Mouse (Mus musculus) heart, embryonic 11.5 days (tissue): ENCODE data around the gene Ccdc57. TPM values are rescaled to one million over a fixed set of nuclear protein-coding genes. Genes with fewer than 3 reads are reported as not detected.

Experiments used
- ATAC-seq: fragments of 200-750 bp; cut with Nextera tagmentation; replicated peaks from 2 replicates; pipeline ENCODE4 v1.8.0; 2017; ENCODE audit warnings: moderate library complexity; ENCODE audit not compliant: insufficient number of reproducible peaks, low FRiP score, low TSS enrichment
- H3K27ac ChIP-seq: fragments of 300-500 bp; sonication (generic); 2 replicates; pipeline ENCODE4 v1.5.1; 2014; ENCODE audit warnings: mild to moderate bottlenecking, low read depth, low read length
- H3K27me3 ChIP-seq: fragments of 300-500 bp; sonication (generic); 2 replicates; pipeline ENCODE4 v1.6.1; 2014; ENCODE audit warnings: mild to moderate bottlenecking, low read length, mixed read lengths; ENCODE audit not compliant: control insufficient read depth, insufficient read depth
- H3K36me3 ChIP-seq: fragments of 300-500 bp; sonication (generic); 2 replicates; pipeline ENCODE4 v1.6.1; 2014; ENCODE audit warnings: mild to moderate bottlenecking, low read length, moderate library complexity, mixed read lengths; ENCODE audit not compliant: control insufficient read depth, insufficient read depth
- H3K4me1 ChIP-seq: fragments of 300-500 bp; sonication (generic); 2 replicates; pipeline ENCODE4 v1.6.1; 2014; ENCODE audit warnings: low read length; ENCODE audit not compliant: control insufficient read depth, insufficient read depth
- H3K4me2 ChIP-seq: fragments of 300-500 bp; sonication (generic); 2 replicates; pipeline ENCODE4 v1.6.1; 2014; ENCODE audit warnings: mild to moderate bottlenecking, moderate library complexity
- H3K4me3 ChIP-seq: fragments of 300-500 bp; sonication (generic); 2 replicates; pipeline ENCODE4 v1.5.1; 2014; ENCODE audit warnings: low read depth, low read length
- H3K9ac ChIP-seq: fragments of 300-500 bp; sonication (generic); 2 replicates; pipeline ENCODE4 v1.6.1; 2014; ENCODE audit warnings: mild to moderate bottlenecking, low read depth, low read length, moderate library complexity
- H3K9me3 ChIP-seq: fragments of 300-500 bp; sonication (generic); replicated peaks from 2 replicates; pipeline ENCODE4 v1.6.1; 2016; ENCODE audit warnings: low read length; ENCODE audit not compliant: control insufficient read depth
- WGBS: fragments of 180-500 bp; shearing (Covaris S2); extraction: QIAGEN DNeasy Blood & Tissue Kit; methylation state at CpG from one replicate; pipeline ENCODE4 v1.1.7; 2014; ENCODE audit not compliant: insufficient replicate concordance; 5-methylcytosine and 5-hydroxymethylcytosine counted together
- polyA plus RNA-seq: library from polyadenylated mRNA; unstranded; fragments of >200 nt; fragmentation: Nextera tagmentation; extraction: Ambion mirVana; gene quantifications from 2 replicates; pipeline ENCODE4 v1.2.1, GENCODE M21; 2014

The Ccdc57 gene
- polyA plus RNA-seq, 1 experiment from 2014 or later: 3.9 TPM

GRCm38 (mm10) chr11:120965587-120965986 is 32.9 kb upstream of the Ccdc57 start:
- Histone ChIP-seq H3K9me3 (no peaks in the 10 kb centered on the region), H3K4me2 (no peak overlapping the region), H3K27me3 (no peaks in the 10 kb centered on the region), H3K36me3 (peaks cover 39% of the 10 kb centered on the region), H3K9ac (no peak overlapping the region), H3K27ac (no peak overlapping the region), H3K4me3 (no peak overlapping the region), H3K4me1 (peaks cover 7% of the 10 kb centered on the region; the same call in 1 of the 2 replicates)
- WGBS: 85% methylated on average over 4 of the region's 4 CpGs
- ATAC-seq: no peak

GRCm38 (mm10) chr11:120964195-120965157 is 31.8 kb upstream of the Ccdc57 start:
- no peaks in the 10 kb centered on the region for H3K27me3 ChIP-seq
- peaks cover 34% of the 10 kb centered on the region for H3K36me3 ChIP-seq
- no peak overlapping the region for H3K4me2 ChIP-seq
- WGBS: 83% methylated on average over 10 of the region's 10 CpGs
- no peak for ATAC-seq
- peaks cover 17% of the 10 kb centered on the region for H3K4me1 ChIP-seq
- no peak overlapping the region for H3K9ac ChIP-seq
- H3K4me3 ChIP-seq: no peak overlapping the region
- no peak overlapping the region for H3K27ac ChIP-seq
- H3K9me3 ChIP-seq: no peaks in the 10 kb centered on the region

GRCm38 (mm10) chr11:120962909-120963308 is 30.2 kb upstream of the Ccdc57 start:
- no peak overlapping the region for H3K4me3 ChIP-seq
- no peak overlapping the region for H3K27ac ChIP-seq
- no peak overlapping the region for H3K9ac ChIP-seq
- peaks cover 37% of the 10 kb centered on the region for H3K36me3 ChIP-seq
- no peaks in the 10 kb centered on the region for H3K9me3 ChIP-seq
- WGBS: 85% methylated on average over 7 of the region's 7 CpGs
- no peaks in the 10 kb centered on the region for H3K27me3 ChIP-seq
- no peak for ATAC-seq
- peaks cover 33% of the 10 kb centered on the region for H3K4me1 ChIP-seq
- no peak overlapping the region for H3K4me2 ChIP-seq

GRCm38 (mm10) chr11:120962050-120962771 is 29.5 kb upstream of the Ccdc57 start:
- Histone ChIP-seq H3K4me3 (no peak overlapping the region), H3K4me2 (no peak overlapping the region), H3K36me3 (peaks cover 42% of the 10 kb centered on the region), H3K27me3 (no peaks in the 10 kb centered on the region), H3K4me1 (peaks cover 40% of the 10 kb centered on the region), H3K9me3 (no peaks in the 10 kb centered on the region), H3K27ac (no peak overlapping the region), H3K9ac (no peak overlapping the region)
- ATAC-seq: no peak
- 84% methylated on average over 13 of the region's 13 CpGs for WGBS

GRCm38 (mm10) chr11:120961594-120961993 is 28.9 kb upstream of the Ccdc57 start:
- Histone ChIP-seq H3K4me2 (no peak overlapping the region), H3K4me1 (peaks cover 46% of the 10 kb centered on the region), H3K9ac (no peak overlapping the region), H3K4me3 (no peak overlapping the region), H3K27ac (no peak overlapping the region), H3K27me3 (no peaks in the 10 kb centered on the region), H3K9me3 (no peaks in the 10 kb centered on the region), H3K36me3 (peaks cover 44% of the 10 kb centered on the region)
- ATAC-seq: no peak
- 83% methylated on average over 7 of the region's 7 CpGs for WGBS

- no peaks in the 10 kb centered on the region for H3K27me3 ChIP-seq
- peaks cover 48% of the 10 kb centered on the region for H3K36me3 ChIP-seq
- no peaks in the 10 kb centered on the region for H3K9me3 ChIP-seq
- no peak overlapping the region for H3K4me3 ChIP-seq
- H3K27ac ChIP-seq: no peak overlapping the region
- WGBS: 77% methylated on average over 1 of the region's 1 CpGs
- no peak overlapping the region for H3K9ac ChIP-seq
- no peak overlapping the region for H3K4me2 ChIP-seq
- peaks cover 56% of the 10 kb centered on the region for H3K4me1 ChIP-seq
- ATAC-seq: no peak
Observed at GRCm38 (mm10) chr11:120960248-120960647, 27.6 kb upstream of the Ccdc57 start.

- no peak overlapping the region for H3K9ac ChIP-seq
- no peak overlapping the region for H3K4me2 ChIP-seq
- 40% methylated on average over 3 of the region's 3 CpGs for WGBS
- no peaks in the 10 kb centered on the region for H3K9me3 ChIP-seq
- peaks cover 48% of the 10 kb centered on the region for H3K36me3 ChIP-seq
- no peak overlapping the region for H3K4me3 ChIP-seq
- peaks cover 50% of the 10 kb centered on the region for H3K4me1 ChIP-seq
- no peak for ATAC-seq
- no peaks in the 10 kb centered on the region for H3K27me3 ChIP-seq
- peak overlapping the region; percentile 66; the same call in 1 of the 2 replicates for H3K27ac ChIP-seq
Observed at GRCm38 (mm10) chr11:120959564-120959963, 26.9 kb upstream of the Ccdc57 start.

GRCm38 (mm10) chr11:120959066-120959465 is 26.4 kb upstream of the Ccdc57 start:
- Histone ChIP-seq H3K4me3 (no peak overlapping the region), H3K4me2 (no peak overlapping the region), H3K9ac (no peak overlapping the region), H3K4me1 (peaks cover 48% of the 10 kb centered on the region), H3K27me3 (no peaks in the 10 kb centered on the region), H3K9me3 (no peaks in the 10 kb centered on the region), H3K27ac (peak overlapping the region; percentile 66; the same call in 1 of the 2 replicates), H3K36me3 (peaks cover 48% of the 10 kb centered on the region)
- WGBS: 90% methylated on average over 17 of the region's 18 CpGs
- no peak for ATAC-seq
